Mouse (Mus musculus) liver, embryonic 16.5 days (tissue): Measurements from ENCODE around the gene Cfap77. TPM values are rescaled to one million over a fixed set of nuclear protein-coding genes. Genes with fewer than 3 reads are reported as not detected.

Experiments used
- ATAC-seq: fragments of 200-750 bp; cut with Nextera tagmentation; 2 replicates; pipeline ENCODE4 v1.8.0; 2017; ENCODE audit warnings: low read depth, mild to moderate bottlenecking, moderate number of reproducible peaks, moderate library complexity
- H3K27ac ChIP-seq: fragments of 300-500 bp; sonication (generic); 2 replicates; pipeline ENCODE4 v1.5.1; 2014; ENCODE audit warnings: mild to moderate bottlenecking, low read length
- H3K27me3 ChIP-seq: fragments of 300-500 bp; sonication (generic); 2 replicates; pipeline ENCODE4 v1.6.1; 2014; ENCODE audit warnings: low read depth, low read length, mixed read lengths; ENCODE audit not compliant: control insufficient read depth, insufficient read depth
- H3K36me3 ChIP-seq: fragments of 300-500 bp; sonication (generic); 2 replicates; pipeline ENCODE4 v1.6.1; 2014; ENCODE audit warnings: mild to moderate bottlenecking; ENCODE audit not compliant: control insufficient read depth, insufficient read depth
- H3K4me1 ChIP-seq: fragments of 300-500 bp; sonication (generic); 2 replicates; pipeline ENCODE4 v1.6.1; 2014; ENCODE audit warnings: low read depth, low read length, mixed read lengths; ENCODE audit not compliant: control insufficient read depth
- H3K4me2 ChIP-seq: fragments of 300-500 bp; sonication (generic); 2 replicates; pipeline ENCODE4 v1.6.1; 2014; ENCODE audit warnings: low read depth, low read length, mixed read lengths
- H3K4me3 ChIP-seq: fragments of 300-500 bp; sonication (generic); 2 replicates; pipeline ENCODE4 v1.5.1; 2014; ENCODE audit warnings: low read depth, mild to moderate bottlenecking, low read length
- H3K9ac ChIP-seq: fragments of 300-500 bp; sonication (generic); 2 replicates; pipeline ENCODE4 v1.6.1; 2014; ENCODE audit warnings: low read depth, low read length
- H3K9me3 ChIP-seq: fragments of 300-500 bp; sonication (generic); replicated peaks from 2 replicates; pipeline ENCODE4 v1.6.1; 2016; ENCODE audit warnings: low read length; ENCODE audit not compliant: control insufficient read depth
- WGBS: fragments of 180-500 bp; shearing (Covaris S2); extraction: QIAGEN DNeasy Blood & Tissue Kit; methylation state at CpG from one replicate; pipeline ENCODE4 v1.1.7; 2014; ENCODE audit not compliant: insufficient replicate concordance; 5-methylcytosine and 5-hydroxymethylcytosine counted together
- polyA plus RNA-seq: library from polyadenylated mRNA; unstranded; fragments of >200 nt; fragmentation: Nextera tagmentation; extraction: Ambion mirVana; gene quantifications from 2 replicates; pipeline ENCODE4 v1.2.1, GENCODE M21; 2015

Gene Cfap77
- polyA plus RNA-seq, 1 experiment from 2014 or later, result 0.11 TPM

GRCm38 (mm10) chr2:28895876-28896275, 159.0 kb downstream of the Cfap77 start:
- H3K27ac ChIP-seq, result no peak overlapping the region
- H3K4me1 ChIP-seq, result no peaks in the 10 kb centered on the region
- no peaks in the 10 kb centered on the region for H3K27me3 ChIP-seq
- H3K4me2 ChIP-seq, result no peak overlapping the region
- H3K9ac ChIP-seq, result no peak overlapping the region
- WGBS, result 73% methylated on average over 7 of the region's 7 CpGs
- no peaks in the 10 kb centered on the region; the same call in 1 of the 2 replicates for H3K36me3 ChIP-seq
- H3K9me3 ChIP-seq, result no peaks in the 10 kb centered on the region
- no peak for ATAC-seq
- H3K4me3 ChIP-seq, result no peak overlapping the region

GRCm38 (mm10) chr2:28893526-28893925, 161.3 kb downstream of the Cfap77 start:
- no peak for ATAC-seq
- H3K27me3 ChIP-seq, result no peaks in the 10 kb centered on the region
- no peaks in the 10 kb centered on the region for H3K4me1 ChIP-seq
- H3K27ac ChIP-seq, result no peak overlapping the region
- no peak overlapping the region for H3K9ac ChIP-seq
- WGBS, result 79% methylated on average over 6 of the region's 6 CpGs
- no peak overlapping the region for H3K4me3 ChIP-seq
- H3K4me2 ChIP-seq, result no peak overlapping the region
- H3K9me3 ChIP-seq, result no peaks in the 10 kb centered on the region
- H3K36me3 ChIP-seq, result no peaks in the 10 kb centered on the region; the same call in 1 of the 2 replicates

GRCm38 (mm10) chr2:28892796-28893195, 162.1 kb downstream of the Cfap77 start:
- Histone ChIP-seq H3K9me3 (no peaks in the 10 kb centered on the region), H3K4me1 (no peaks in the 10 kb centered on the region), H3K9ac (no peak overlapping the region), H3K4me3 (no peak overlapping the region), H3K4me2 (no peak overlapping the region), H3K27me3 (no peaks in the 10 kb centered on the region), H3K27ac (no peak overlapping the region), H3K36me3 (no peaks in the 10 kb centered on the region; the same call in 1 of the 2 replicates)
- WGBS, result 46% methylated on average over 1 of the region's 1 CpGs
- ATAC-seq, result no peak

GRCm38 (mm10) chr2:28884914-28885313, 170.0 kb downstream of the Cfap77 start:
- no peak overlapping the region for H3K4me2 ChIP-seq

GRCm38 (mm10) chr2:28882826-28883485, 171.9 kb downstream of the Cfap77 start:
- H3K36me3 ChIP-seq, result peaks cover 3% of the 10 kb centered on the region; the same call in 1 of the 2 replicates
- no peak overlapping the region for H3K4me3 ChIP-seq
- H3K27me3 ChIP-seq, result no peaks in the 10 kb centered on the region
- H3K4me2 ChIP-seq, result no peak overlapping the region
- H3K9ac ChIP-seq, result no peak overlapping the region
- 82% methylated on average over 6 of the region's 6 CpGs for WGBS
- ATAC-seq, result no peak
- H3K27ac ChIP-seq, result no peak overlapping the region
- no peaks in the 10 kb centered on the region for H3K9me3 ChIP-seq
- no peaks in the 10 kb centered on the region for H3K4me1 ChIP-seq

More at GRCm38 (mm10) chr2:28884914-28885313, 170.0 kb downstream of the Cfap77 start:
- no peak overlapping the region for H3K27ac ChIP-seq
- peaks cover 3% of the 10 kb centered on the region; the same call in 1 of the 2 replicates for H3K36me3 ChIP-seq
- no peaks in the 10 kb centered on the region for H3K4me1 ChIP-seq
- no peaks in the 10 kb centered on the region for H3K27me3 ChIP-seq
- H3K9ac ChIP-seq, result no peak overlapping the region
- no peak for ATAC-seq
- H3K4me3 ChIP-seq, result no peak overlapping the region
- WGBS, result 82% methylated on average over 4 of the region's 4 CpGs
- H3K9me3 ChIP-seq, result no peaks in the 10 kb centered on the region

- WGBS, result 77% methylated on average over 3 of the region's 3 CpGs
- Histone ChIP-seq H3K4me2 (no peak overlapping the region), H3K4me1 (no peaks in the 10 kb centered on the region), H3K9me3 (no peaks in the 10 kb centered on the region), H3K9ac (no peak overlapping the region), H3K36me3 (peaks cover 3% of the 10 kb centered on the region; the same call in 1 of the 2 replicates), H3K27ac (no peak overlapping the region), H3K4me3 (no peak overlapping the region), H3K27me3 (no peaks in the 10 kb centered on the region)
- ATAC-seq, result no peak
Observed at GRCm38 (mm10) chr2:28882047-28882446, 172.8 kb downstream of the Cfap77 start.

GRCm38 (mm10) chr2:28881275-28881674, 173.6 kb downstream of the Cfap77 start:
- no peak overlapping the region for H3K27ac ChIP-seq
- 79% methylated on average over 3 of the region's 3 CpGs for WGBS
- H3K4me1 ChIP-seq, result no peaks in the 10 kb centered on the region
- no peak overlapping the region for H3K4me3 ChIP-seq
- H3K27me3 ChIP-seq, result no peaks in the 10 kb centered on the region
- no peak for ATAC-seq
- peaks cover 3% of the 10 kb centered on the region; the same call in 1 of the 2 replicates for H3K36me3 ChIP-seq
- H3K4me2 ChIP-seq, result no peak overlapping the region
- H3K9ac ChIP-seq, result no peak overlapping the region
- no peaks in the 10 kb centered on the region for H3K9me3 ChIP-seq

Other genes with a start within 250 kb of the Cfap77 start
- 3.9 and 4.3 TPM in 2 replicates for gene Gtf3c4, start 214.7 kb downstream of the Cfap77 start, polyA plus RNA-seq
- 3.6 and 3.9 TPM in 2 replicates for gene Ddx31, start 214.7 kb downstream of the Cfap77 start, polyA plus RNA-seq
- gene Barhl1, start 138.4 kb downstream of the Cfap77 start, polyA plus RNA-seq, result not detected in 2 replicates
- 3.8 and 4.1 TPM in 2 replicates for gene Ttf1, start 5.2 kb upstream of the Cfap77 start, polyA plus RNA-seq
- 2.3 and 3.3 TPM in 2 replicates for gene Setx, start 69.1 kb upstream of the Cfap77 start, polyA plus RNA-seq
- 0.26 and 0.39 TPM in 2 replicates for gene Ntng2, start 197.9 kb upstream of the Cfap77 start, polyA plus RNA-seq